Mouse (Mus musculus) limb, embryonic 11.5 days (tissue): ENCODE data around the gene Ccdc73. TPM values are rescaled to one million over a fixed set of nuclear protein-coding genes. Genes with fewer than 3 reads are reported as not detected.

ENCODE experiments used
- polyA plus RNA-seq: library from polyadenylated mRNA; unstranded; fragments of >200 nt; fragmentation: Nextera tagmentation; extraction: Ambion mirVana; gene quantifications from 2 replicates; pipeline ENCODE4 v1.2.1, GENCODE M21; 2014

Gene Ccdc73
- polyA plus RNA-seq, 1 experiment from 2014 or later = 5.8 TPM

Other genes starting within 250 kb of the Ccdc73 start
- gene Tcp11l1, start 155.6 kb upstream of the Ccdc73 start, polyA plus RNA-seq = 63.2 and 64.8 TPM in 2 replicates
- not detected in 2 replicates for gene Pin1rt1, start 151.4 kb upstream of the Ccdc73 start, polyA plus RNA-seq
- gene Depdc7, start 124.9 kb upstream of the Ccdc73 start, polyA plus RNA-seq = 4.1 and 4.9 TPM in 2 replicates
- gene Qser1, start 51.0 kb upstream of the Ccdc73 start, polyA plus RNA-seq = 19.2 and 19.7 TPM in 2 replicates
- 0.68 and 0.96 TPM in 2 replicates for gene Prrg4, start 17.9 kb upstream of the Ccdc73 start, polyA plus RNA-seq
- 330 and 332 TPM in 2 replicates for gene Eif3m, start 149.3 kb downstream of the Ccdc73 start, polyA plus RNA-seq
- gene Gm11060, start 224.2 kb downstream of the Ccdc73 start, polyA plus RNA-seq = not detected in 2 replicates